Mouse (Mus musculus): ENCODE results near the gene Pcdh17.
A peak's percentile ranks its signal among the peaks of the same experiment; 100 is the strongest.

Gene Pcdh17

GRCm38 (mm10) chr14:84443288-84443686 is at the start of gene Pcdh17:
Pcdh17 (plus strand) TSS chr14:84443563.
- DNase-seq: peak; percentile 95

GRCm38 (mm10) chr14:84397137-84397536 is 46.2 kb upstream of the Pcdh17 start:
- DNase-seq: no peak

GRCm38 (mm10) chr14:84424736-84425135 is 18.6 kb upstream of the Pcdh17 start:
- no peak for DNase-seq

GRCm38 (mm10) chr14:84426616-84427015 is 16.7 kb upstream of the Pcdh17 start:
- no peak for DNase-seq

- no peak for DNase-seq
These were observed 5.1 kb upstream of the Pcdh17 start for GRCm38 (mm10) chr14:84438066-84438770.

- peak; percentile 11 for DNase-seq
These were observed 2.5 kb upstream of the Pcdh17 start for GRCm38 (mm10) chr14:84440903-84441302.

GRCm38 (mm10) chr14:84442528-84443287 is 655 bp upstream of the Pcdh17 start:
- DNase-seq: peak; percentile 38

GRCm38 (mm10) chr14:84443761-84444160 is 398 bp downstream of the Pcdh17 start:
- no peak for DNase-seq

GRCm38 (mm10) chr14:84444276-84444662 is 906 bp downstream of the Pcdh17 start:
- peak; percentile 27 for DNase-seq

GRCm38 (mm10) chr14:84444663-84445502 is 1.5 kb downstream of the Pcdh17 start:
- DNase-seq: peak; percentile 17

- DNase-seq: peak; percentile 55
These were observed 2.4 kb downstream of the Pcdh17 start for GRCm38 (mm10) chr14:84445503-84446410.

- no peak for DNase-seq
These were observed 3.1 kb downstream of the Pcdh17 start for GRCm38 (mm10) chr14:84446411-84446915.

- peak; percentile 71 for DNase-seq
These were observed 3.7 kb downstream of the Pcdh17 start for GRCm38 (mm10) chr14:84446941-84447641.

- peak; percentile 30 for DNase-seq
These were observed 4.5 kb downstream of the Pcdh17 start for GRCm38 (mm10) chr14:84447661-84448380.

GRCm38 (mm10) chr14:84448381-84448771 is 5.0 kb downstream of the Pcdh17 start:
- peak; percentile 34 for DNase-seq

- DNase-seq: no peak
These were observed 10.9 kb downstream of the Pcdh17 start for GRCm38 (mm10) chr14:84454074-84454845.

- DNase-seq: no peak
These were observed 32.1 kb downstream of the Pcdh17 start for GRCm38 (mm10) chr14:84475491-84475890.

- DNase-seq: no peak
These were observed 33.0 kb downstream of the Pcdh17 start for GRCm38 (mm10) chr14:84476336-84476735.

- no peak for DNase-seq
These were observed 33.5 kb downstream of the Pcdh17 start for GRCm38 (mm10) chr14:84476906-84477305.

GRCm38 (mm10) chr14:84477411-84477810 is 34.0 kb downstream of the Pcdh17 start:
- no peak for DNase-seq
